Mouse (Mus musculus) spleen, adult 2 months (tissue): ENCODE data around the gene Vhl. TPM values are rescaled to one million over a fixed set of nuclear protein-coding genes. Genes with fewer than 3 reads are reported as not detected.

Experiments
- DNase-seq, 2 experiments: peaks; one replicate each; pipeline versions ENCODE4 v3.0.0 to v3.0.0-alpha.2; 2012 to 2021; ENCODE audit warnings: low spot score in 2 of 2, low read depth in 1 of 2
- H3K27ac ChIP-seq: fragments of 200-500 bp; 2 replicates; pipeline ENCODE4 v1.5.1; 2012; ENCODE audit warnings: low read length, inconsistent platforms; ENCODE audit not compliant: insufficient read depth
- H3K27me3 ChIP-seq: fragments of 200-500 bp; 2 replicates; pipeline ENCODE4 v1.6.1; 2012; ENCODE audit warnings: mild to moderate bottlenecking, moderate library complexity, low read length, inconsistent platforms; ENCODE audit not compliant: control insufficient read depth, insufficient read depth
- H3K36me3 ChIP-seq: fragments of 200-500 bp; 2 replicates; pipeline ENCODE4 v1.6.1; 2012; ENCODE audit warnings: mild to moderate bottlenecking, low read length, inconsistent platforms; ENCODE audit not compliant: control insufficient read depth, insufficient read depth
- H3K4me1 ChIP-seq: fragments of 200-500 bp; 2 replicates; pipeline ENCODE4 v1.6.1; 2011; ENCODE audit warnings: inconsistent platforms; ENCODE audit not compliant: control insufficient read depth, insufficient read depth, insufficient read length
- H3K4me3 ChIP-seq: fragments of 200-500 bp; 2 replicates; pipeline ENCODE4 v1.5.1; 2011; ENCODE audit warnings: mild to moderate bottlenecking, inconsistent platforms; ENCODE audit not compliant: insufficient read depth, insufficient read length; ENCODE audit errors: extremely low read depth
- CTCF ChIP-seq: fragments of 200-500 bp; IDR thresholded peaks from 2 replicates; pipeline ENCODE4 v1.5.1; 2011; ENCODE audit warnings: mild to moderate bottlenecking, inconsistent platforms; ENCODE audit not compliant: insufficient read depth, insufficient read length, insufficient replicate concordance; ENCODE audit errors: extremely low read depth
- POLR2A ChIP-seq: fragments of 200-500 bp; IDR thresholded peaks from 2 replicates; pipeline ENCODE4 v1.6.1; 2011; ENCODE audit warnings: low read depth, low read length, inconsistent platforms
- WGBS: fragments of 180-500 bp; shearing (Covaris S2); methylation state at CpG from one replicate; pipeline ENCODE4 v1.1.7; 2018; 5-methylcytosine and 5-hydroxymethylcytosine counted together
- polyA plus RNA-seq: library from polyadenylated mRNA; depleted of rRNA; stranded (reverse); fragments of >200 nt; gene quantifications from 2 replicates; pipeline ENCODE4 v1.2.3, GENCODE M21; 2012

Gene Vhl
- polyA plus RNA-seq, 1 experiment: 19.3 TPM

DNA sequence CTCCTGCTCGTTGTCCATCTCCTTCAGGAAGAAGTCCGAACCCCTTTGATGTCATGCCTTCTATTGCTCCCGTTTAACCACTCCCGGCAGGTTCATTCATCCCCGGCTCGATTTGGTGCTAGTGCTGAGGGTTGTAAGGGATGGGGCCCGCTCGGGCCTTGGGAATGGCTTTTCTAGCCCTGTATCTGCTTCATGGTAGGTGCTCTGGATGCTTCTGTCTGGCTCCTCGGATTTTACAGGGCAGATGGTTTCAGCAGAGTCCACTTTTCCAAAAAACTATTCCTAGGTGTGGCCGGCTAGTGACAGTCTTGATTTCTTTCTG, 18.6 kb upstream of the Vhl start:
- Histone ChIP-seq H3K4me3 (peak overlapping the region; percentile 96), H3K27me3 (no peaks in the 10 kb centered on the region), H3K27ac (peak overlapping the region; percentile 78), H3K4me1 (peaks cover 4% of the 10 kb centered on the region; the same call in 1 of the 2 replicates), H3K36me3 (no peaks in the 10 kb centered on the region)
- TF ChIP-seq POLR2A (no peak), CTCF (no peak)
- no peak for DNase-seq
- WGBS: 6% methylated on average over 10 of the region's 10 CpGs

DNA sequence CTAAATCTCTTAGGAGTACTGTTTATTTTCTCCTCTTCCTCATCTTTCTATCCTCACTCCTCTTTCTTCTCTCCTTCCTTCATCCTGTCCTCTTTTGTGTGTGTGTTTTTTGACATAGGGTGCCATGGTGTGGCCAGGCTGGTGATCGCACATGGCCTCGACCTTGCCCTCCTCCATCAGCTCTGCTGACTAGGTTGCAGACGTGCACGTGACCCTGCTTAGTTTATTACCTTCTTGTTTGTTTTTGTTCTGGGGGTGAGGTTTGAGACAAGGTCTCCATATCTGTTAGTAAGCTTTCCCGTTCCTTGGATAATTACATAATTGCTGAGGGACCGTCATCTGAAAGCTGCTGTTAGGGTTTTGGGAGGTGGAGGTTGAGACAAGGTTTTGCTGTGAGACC, 14.9 kb upstream of the Vhl start:
- WGBS: 90% methylated on average over 6 of the region's 6 CpGs

DNA sequence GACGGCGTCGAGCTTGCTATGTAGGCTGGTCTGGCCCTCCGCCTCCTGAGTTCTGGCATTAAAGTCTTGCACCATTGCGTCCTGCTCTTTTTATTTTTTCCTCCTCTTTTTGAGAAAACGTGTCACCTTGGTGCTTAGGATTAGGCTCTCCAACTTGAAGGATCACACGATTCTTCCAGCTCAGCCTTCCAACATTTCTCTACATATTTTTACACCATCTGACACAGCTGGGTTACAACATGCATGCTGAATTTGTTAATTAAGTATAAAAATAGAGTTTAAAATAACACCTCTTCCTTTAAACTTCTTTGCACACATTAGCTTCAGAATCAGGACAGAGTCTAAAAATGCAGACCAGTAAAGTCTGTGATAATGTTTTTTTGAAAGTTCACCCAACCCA, 14.5 kb upstream of the Vhl start:
- Histone ChIP-seq H3K27ac (no peak overlapping the region), H3K4me3 (no peak overlapping the region), H3K36me3 (peaks cover 2% of the 10 kb centered on the region; the same call in 1 of the 2 replicates), H3K27me3 (no peaks in the 10 kb centered on the region), H3K4me1 (peaks cover 4% of the 10 kb centered on the region; the same call in 1 of the 2 replicates)
- DNase-seq: no peak
- 91% methylated on average over 7 of the region's 7 CpGs for WGBS
- TF ChIP-seq CTCF (no peak), POLR2A (no peak)

More for the DNA sequence above, 14.9 kb upstream of the Vhl start:
- Histone ChIP-seq H3K4me1 (peaks cover 4% of the 10 kb centered on the region; the same call in 1 of the 2 replicates), H3K27ac (no peak overlapping the region), H3K36me3 (no peaks in the 10 kb centered on the region), H3K4me3 (no peak overlapping the region), H3K27me3 (no peaks in the 10 kb centered on the region)
- TF ChIP-seq CTCF (no peak), POLR2A (no peak)
- DNase-seq: no peak

DNA sequence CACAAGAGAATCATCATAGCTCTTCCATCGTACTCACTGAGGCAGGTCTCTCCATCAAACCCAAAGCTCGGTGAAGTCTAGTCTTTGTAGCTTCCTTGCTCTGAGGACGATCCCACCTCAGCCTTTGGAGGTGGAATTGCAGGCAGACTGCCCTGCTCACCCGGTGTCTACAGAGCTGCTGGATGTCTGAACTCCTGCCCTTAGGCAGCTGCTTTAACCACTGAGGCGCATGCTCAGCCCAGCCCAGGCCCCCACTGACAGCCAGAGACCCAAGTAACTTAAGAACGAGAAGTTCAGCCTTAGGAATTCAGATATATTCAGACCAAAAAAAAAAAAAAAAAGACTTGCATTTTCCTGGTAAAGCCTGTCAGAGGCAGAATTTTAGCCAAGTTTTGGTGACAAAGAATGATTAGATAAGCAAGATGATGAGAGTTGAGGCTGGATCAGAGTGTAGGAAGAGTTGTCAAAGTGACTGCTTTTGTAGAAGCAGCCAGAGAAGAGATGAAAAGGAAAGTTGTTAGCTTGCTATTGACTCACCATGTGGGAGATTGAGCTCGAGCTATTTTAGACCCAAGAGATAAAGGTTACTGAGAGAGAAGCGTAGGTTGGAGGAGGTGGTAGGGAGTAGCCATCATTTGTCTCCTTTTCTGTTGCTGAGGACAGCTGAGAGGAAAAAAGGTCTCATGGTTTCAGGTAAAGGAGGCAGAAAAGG, 11.3 kb upstream of the Vhl start:
- no peak for TF ChIP-seq CTCF
- no peak for TF ChIP-seq POLR2A
- no peaks in the 10 kb centered on the region for H3K27me3 ChIP-seq
- 85% methylated on average over 8 of the region's 8 CpGs for whole genome bisulfite sequencing
- H3K4me3 ChIP-seq: no peak overlapping the region
- DNase-seq: no peak
- H3K36me3 ChIP-seq: peaks cover 21% of the 10 kb centered on the region
- no peak overlapping the region for H3K27ac ChIP-seq
- H3K4me1 ChIP-seq: no peaks in the 10 kb centered on the region

DNA sequence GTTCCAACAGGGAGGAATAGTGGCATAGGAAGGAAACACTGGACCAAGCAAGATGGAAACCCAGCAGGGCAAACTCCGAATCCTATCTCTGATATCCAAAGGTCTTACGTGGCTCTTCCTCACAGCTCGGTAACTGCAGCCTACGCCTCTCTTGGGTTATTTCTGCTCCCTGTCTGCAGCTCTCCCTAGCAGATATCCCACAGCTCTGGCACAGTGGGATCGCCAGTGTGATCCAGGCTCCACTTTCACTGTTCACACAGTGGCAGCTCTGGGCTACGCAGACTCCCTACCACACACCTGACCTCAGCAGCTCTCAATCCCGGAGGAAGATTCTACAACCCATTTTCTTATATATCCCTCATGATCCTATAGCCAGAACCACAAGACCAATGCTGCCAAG, 9.6 kb upstream of the Vhl start:
- H3K27me3 ChIP-seq: no peaks in the 10 kb centered on the region
- WGBS: 98% methylated on average over 7 of the region's 7 CpGs
- no peaks in the 10 kb centered on the region for H3K4me1 ChIP-seq
- H3K36me3 ChIP-seq: peaks cover 24% of the 10 kb centered on the region
- no peak for DNase-seq
- H3K4me3 ChIP-seq: no peak overlapping the region
- TF ChIP-seq CTCF (no peak), POLR2A (no peak)
- no peak overlapping the region for H3K27ac ChIP-seq

DNA sequence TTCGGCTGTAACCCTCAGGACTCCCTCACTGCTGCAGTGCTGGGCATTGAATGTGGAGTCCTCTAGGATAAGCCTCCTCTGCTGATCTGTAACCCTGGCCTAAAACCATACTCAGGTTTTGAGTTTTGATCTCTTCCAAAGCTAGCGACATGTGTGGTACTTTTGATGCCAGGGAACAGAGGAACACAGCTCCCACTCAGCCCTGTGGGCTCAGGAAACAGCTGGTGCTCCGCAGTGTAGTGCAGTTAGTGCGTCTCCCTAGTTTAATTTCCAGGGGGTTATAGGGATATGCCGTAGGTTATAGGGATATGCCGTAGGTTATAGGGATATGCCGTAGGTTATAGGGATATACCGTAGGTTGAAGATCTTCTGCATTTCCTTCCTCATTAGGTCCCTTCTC, 8.8 kb upstream of the Vhl start:
- no peak for DNase-seq
- no peaks in the 10 kb centered on the region for H3K27me3 ChIP-seq
- 93% methylated on average over 8 of the region's 8 CpGs for WGBS
- H3K27ac ChIP-seq: no peak overlapping the region
- no peaks in the 10 kb centered on the region for H3K4me1 ChIP-seq
- peaks cover 24% of the 10 kb centered on the region for H3K36me3 ChIP-seq
- no peak overlapping the region for H3K4me3 ChIP-seq
- TF ChIP-seq POLR2A: no peak
- TF ChIP-seq CTCF: no peak

DNA sequence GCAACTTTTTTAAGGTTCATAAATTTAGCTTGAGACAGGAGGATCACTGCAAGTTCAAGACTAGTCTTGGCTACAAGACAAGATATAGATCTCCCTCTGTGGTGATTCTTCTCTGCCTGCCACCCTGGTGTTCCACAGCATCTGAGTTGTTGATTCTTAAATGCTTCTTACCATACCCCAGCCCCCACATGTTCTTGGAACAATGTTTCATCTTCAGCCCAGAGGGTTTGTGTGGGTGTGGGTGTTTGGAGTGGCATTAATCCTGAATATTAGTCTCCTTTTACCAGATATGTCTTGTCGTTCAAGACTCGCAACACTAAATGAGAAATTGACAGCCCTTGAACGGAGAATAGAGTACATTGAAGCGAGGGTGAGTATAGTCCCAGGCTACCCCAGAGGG, 8.3 kb upstream of the Vhl start:
- Histone ChIP-seq H3K36me3 (peaks cover 24% of the 10 kb centered on the region), H3K27me3 (no peaks in the 10 kb centered on the region), H3K4me1 (no peaks in the 10 kb centered on the region), H3K27ac (no peak overlapping the region), H3K4me3 (no peak overlapping the region)
- DNase-seq: no peak
- WGBS: 97% methylated on average over 4 of the region's 4 CpGs
- TF ChIP-seq POLR2A (no peak), CTCF (no peak)

DNA sequence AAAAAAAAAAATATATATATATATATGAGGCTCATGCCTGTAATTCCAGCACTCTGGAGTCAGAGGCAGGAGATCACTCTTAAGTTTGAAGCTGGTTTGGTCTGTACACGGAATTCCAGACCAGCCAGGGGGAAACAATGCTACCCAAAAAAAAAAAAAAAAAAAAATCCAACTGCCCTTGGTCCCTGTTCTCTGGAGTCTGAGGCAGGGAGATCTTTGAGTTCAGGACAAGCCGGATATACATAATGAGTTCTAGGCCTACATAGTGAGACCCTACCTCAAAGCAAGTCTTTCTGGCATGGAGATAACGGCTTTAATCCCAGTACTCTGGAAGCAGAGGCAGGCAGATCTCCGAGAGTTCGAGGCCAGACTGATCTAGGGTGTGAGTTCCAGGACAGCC, 373 bp upstream of the Vhl start:
- Histone ChIP-seq H3K4me1 (peaks cover 9% of the 10 kb centered on the region; the same call in 1 of the 2 replicates), H3K27ac (no peak overlapping the region), H3K27me3 (no peaks in the 10 kb centered on the region), H3K4me3 (peak overlapping the region; percentile 49), H3K36me3 (peaks cover 3% of the 10 kb centered on the region; the same call in 1 of the 2 replicates)
- no peak for DNase-seq
- 38% methylated on average over 5 of the region's 5 CpGs for WGBS
- TF ChIP-seq CTCF (no peak), POLR2A (no peak)
